Mouse (Mus musculus) frontal cortex, postnatal 10 days (tissue): ENCODE results near the gene Magi3.

Experiments used
- DNase-seq, 2 experiments: peaks; one replicate each; pipeline ENCODE4 v3.0.0; 2022; ENCODE audit warnings: low spot score in 2 of 2, mixed read lengths in 1 of 2

Gene Magi3

GRCm38 (mm10) chr3:104189823-104190222 is 30.4 kb downstream of the Magi3 start:
- DNase-seq = no peak

GRCm38 (mm10) chr3:104189234-104189633 is 30.9 kb downstream of the Magi3 start:
- DNase-seq = no peak

GRCm38 (mm10) chr3:104184270-104184669 is 35.9 kb downstream of the Magi3 start:
- no peak for DNase-seq

- DNase-seq = no peak
Observed at GRCm38 (mm10) chr3:104183656-104184055, 36.5 kb downstream of the Magi3 start.

- no peak for DNase-seq
Observed at GRCm38 (mm10) chr3:104182711-104183110, 37.5 kb downstream of the Magi3 start.

GRCm38 (mm10) chr3:104161347-104161746 is 58.8 kb downstream of the Magi3 start:
- no peak for DNase-seq

- no peak for DNase-seq
Observed at GRCm38 (mm10) chr3:104160603-104161002, 59.6 kb downstream of the Magi3 start.

- DNase-seq = no peak
Observed at GRCm38 (mm10) chr3:104150146-104150545, 70.0 kb downstream of the Magi3 start.

GRCm38 (mm10) chr3:104142376-104142775 is 77.8 kb downstream of the Magi3 start:
- DNase-seq = no peak

GRCm38 (mm10) chr3:104138953-104139450 is 81.2 kb downstream of the Magi3 start:
- no peak for DNase-seq

GRCm38 (mm10) chr3:104125628-104126027 is 94.5 kb downstream of the Magi3 start:
- DNase-seq = no peak

- no peak for DNase-seq
Observed at GRCm38 (mm10) chr3:104123846-104124245, 96.3 kb downstream of the Magi3 start.

GRCm38 (mm10) chr3:104109478-104109877 is 110.7 kb downstream of the Magi3 start:
- no peak for DNase-seq

GRCm38 (mm10) chr3:104104942-104105341 is 115.2 kb downstream of the Magi3 start:
- no peak for DNase-seq

GRCm38 (mm10) chr3:104101721-104102120 is 118.5 kb downstream of the Magi3 start:
- DNase-seq = no peak

GRCm38 (mm10) chr3:104101249-104101648 is 118.9 kb downstream of the Magi3 start:
- no peak for DNase-seq

GRCm38 (mm10) chr3:104095936-104096335 is 124.2 kb downstream of the Magi3 start:
- no peak for DNase-seq

- DNase-seq = no peak
Observed at GRCm38 (mm10) chr3:104094646-104095045, 125.5 kb downstream of the Magi3 start.

- DNase-seq = no peak
Observed at GRCm38 (mm10) chr3:104092759-104093158, 127.4 kb downstream of the Magi3 start.

- DNase-seq = no peak
Observed at GRCm38 (mm10) chr3:104082031-104082430, 138.1 kb downstream of the Magi3 start.

- DNase-seq = no peak
Observed at GRCm38 (mm10) chr3:104078725-104079124, 141.4 kb downstream of the Magi3 start.

GRCm38 (mm10) chr3:104069395-104069794 is 150.8 kb downstream of the Magi3 start:
- no peak for DNase-seq

- DNase-seq = peak; percentile 21 to 67
Observed at GRCm38 (mm10) chr3:104059001-104059622, 161.1 kb downstream of the Magi3 start.

- DNase-seq = no peak
Observed at GRCm38 (mm10) chr3:104032747-104033146, 187.4 kb downstream of the Magi3 start.
